Mouse (Mus musculus) ES-E14 (cell line): Measurements from ENCODE around the gene Ctps. TPM values are rescaled to one million over a fixed set of nuclear protein-coding genes. Genes with fewer than 3 reads are reported as not detected.
A peak's percentile ranks its signal among the peaks of the same experiment; 100 is the strongest.

Experiments used
- DNase-seq: peaks from one replicate; pipeline ENCODE4 v3.0.0-alpha.2; 2013; ENCODE audit warnings: low read depth, low spot score
- H3K27ac ChIP-seq: 2 replicates; pipeline ENCODE4 v1.5.1; 2012; ENCODE audit warnings: low read depth, mild to moderate bottlenecking, low read length, moderate library complexity, mixed read lengths; ENCODE audit not compliant: poor library complexity, insufficient read depth, severe bottlenecking
- H3K36me3 ChIP-seq: 2 replicates; pipeline ENCODE4 v1.6.1; 2012; ENCODE audit warnings: mild to moderate bottlenecking, low read length, moderate library complexity, mixed read lengths; ENCODE audit not compliant: control insufficient read depth, poor library complexity, insufficient read depth, severe bottlenecking
- H3K4me1 ChIP-seq, 2 experiments: fragments of 150-350 bp in 1 of 2; sonication (generic) in 1 of 2; 2 replicates each; pipeline ENCODE4 v1.6.1; 2012; ENCODE audit warnings: low read length in 2 of 2, mild to moderate bottlenecking in 1 of 2, mixed read lengths in 1 of 2; ENCODE audit not compliant: control insufficient read depth in 2 of 2, insufficient read depth in 2 of 2, poor library complexity in 1 of 2
- H3K4me3 ChIP-seq, 2 experiments: fragments of 150-350 bp in 1 of 2; sonication (generic) in 1 of 2; 2 replicates each; pipeline ENCODE4 v1.5.1; 2012; ENCODE audit warnings: low read length in 2 of 2, low read depth in 1 of 2, mild to moderate bottlenecking in 1 of 2, mixed read lengths in 1 of 2; ENCODE audit not compliant: insufficient read depth in 1 of 2, poor library complexity in 1 of 2, severe bottlenecking in 1 of 2
- H3K9ac ChIP-seq: 2 replicates; pipeline ENCODE4 v1.6.1; 2012; ENCODE audit warnings: low read depth, mild to moderate bottlenecking, low read length, mixed read lengths; ENCODE audit not compliant: poor library complexity, insufficient read depth, severe bottlenecking
- H3K9me3 ChIP-seq: fragments of 150-350 bp; sonication (generic); 2 replicates; pipeline ENCODE4 v1.6.1; 2012; ENCODE audit warnings: low read depth, mild to moderate bottlenecking, low read length; ENCODE audit not compliant: control insufficient read depth, insufficient read depth
- CHD2 ChIP-seq: IDR thresholded peaks from 2 replicates; pipeline ENCODE4 v1.6.1; 2014; ENCODE audit warnings: mild to moderate bottlenecking, low read depth, low read length, inconsistent platforms
- HCFC1 ChIP-seq: IDR thresholded peaks from 2 replicates; pipeline ENCODE4 v1.6.1; 2012; ENCODE audit warnings: low read length, inconsistent platforms, borderline replicate concordance; ENCODE audit not compliant: insufficient read depth
- MAFK ChIP-seq: IDR thresholded peaks from 2 replicates; pipeline ENCODE4 v1.6.1; 2014; ENCODE audit warnings: mild to moderate bottlenecking, low read depth, low read length, inconsistent platforms; ENCODE audit not compliant: insufficient read depth
- ZC3H11A ChIP-seq: IDR thresholded peaks from 2 replicates; pipeline ENCODE4 v1.6.1; 2012; ENCODE audit warnings: low read depth, mild to moderate bottlenecking, inconsistent platforms, low read length, borderline replicate concordance
- ZNF384 ChIP-seq: IDR thresholded peaks from 2 replicates; pipeline ENCODE4 v1.6.1; 2012; ENCODE audit warnings: low read depth, low read length, inconsistent platforms
- in situ Hi-C, 2 experiments: fragments of 600-800 bp; cut with MboI; formaldehyde crosslinking; loops; one replicate each; pipeline ENCODE4 v1.15.1; 2025; ENCODE audit warnings: low sequenced_read_pairs in 2 of 2, inconsistent platforms in 1 of 2; ENCODE audit not compliant: unreplicated experiment in 2 of 2
- total RNA-seq: library from RNA; depleted of rRNA; stranded (reverse); fragments of 300-350 nt; gene quantifications from 2 replicates; pipeline ENCODE4 v1.2.3, GENCODE M21; 2012; rRNA removed

Gene Ctps
- total RNA-seq: 64.3 and 85.6 TPM in 2 replicates

- Histone ChIP-seq H3K9me3 (no peaks in the 10 kb centered on the region), H3K4me1 (peaks cover 0 to 3% of the 10 kb centered on the region in 2 experiments; a peak in 1 of 4 replicates), H3K36me3 (peaks cover 3% of the 10 kb centered on the region), H3K27ac (peak within 1 kb of the TSS; percentile 82), H3K9ac (peak within 1 kb of the TSS; percentile 98), H3K4me3 (peak within 1 kb of the TSS; percentile 93)
- peak; percentile 89 for DNase-seq
- in situ Hi-C loops: no loop called here
- TF ChIP-seq CHD2 (no peak; the same call in 1 of the 2 replicates), ZC3H11A (no peak), ZNF384 (no peak), HCFC1 (no peak), MAFK (no peak)
Observed at GRCm38 (mm10) chr4:120569486-120570437, at the start of gene Ctps. Ctps (minus strand) TSS chr4:120570276.

GRCm38 (mm10) chr4:120616199-120617025, 46.3 kb upstream of the Ctps start:
- Histone ChIP-seq H3K4me1 (peaks cover 3 to 25% of the 10 kb centered on the region in 2 experiments; a peak in 3 of 4 replicates), H3K4me3 (no peak overlapping the region), H3K36me3 (no peaks in the 10 kb centered on the region), H3K9ac (no peak overlapping the region; the same call in 1 of the 2 replicates), H3K9me3 (no peaks in the 10 kb centered on the region), H3K27ac (peak overlapping the region; percentile 42; the same call in 1 of the 2 replicates)
- in situ Hi-C loops: no loop called here
- TF ChIP-seq CHD2: no peak
- no peak for TF ChIP-seq MAFK
- no peak for TF ChIP-seq ZNF384
- no peak for TF ChIP-seq ZC3H11A
- no peak for TF ChIP-seq HCFC1
- DNase-seq: no peak

- Histone ChIP-seq H3K4me1 (peaks cover 3 to 27% of the 10 kb centered on the region in 2 experiments; a peak in 3 of 4 replicates), H3K9ac (no peak overlapping the region; the same call in 1 of the 2 replicates), H3K27ac (peak overlapping the region; percentile 69), H3K36me3 (no peaks in the 10 kb centered on the region), H3K9me3 (no peaks in the 10 kb centered on the region), H3K4me3 (peak overlapping the region in 1 of 2 experiments; percentile 21; a peak in 1 of 4 replicates)
- in situ Hi-C loops: no loop called here
- peak; percentile 65 for DNase-seq
- TF ChIP-seq CHD2 (no peak), MAFK (no peak), ZC3H11A (no peak), HCFC1 (no peak), ZNF384 (no peak)
Observed at GRCm38 (mm10) chr4:120615528-120616081, 45.5 kb upstream of the Ctps start.

DNA sequence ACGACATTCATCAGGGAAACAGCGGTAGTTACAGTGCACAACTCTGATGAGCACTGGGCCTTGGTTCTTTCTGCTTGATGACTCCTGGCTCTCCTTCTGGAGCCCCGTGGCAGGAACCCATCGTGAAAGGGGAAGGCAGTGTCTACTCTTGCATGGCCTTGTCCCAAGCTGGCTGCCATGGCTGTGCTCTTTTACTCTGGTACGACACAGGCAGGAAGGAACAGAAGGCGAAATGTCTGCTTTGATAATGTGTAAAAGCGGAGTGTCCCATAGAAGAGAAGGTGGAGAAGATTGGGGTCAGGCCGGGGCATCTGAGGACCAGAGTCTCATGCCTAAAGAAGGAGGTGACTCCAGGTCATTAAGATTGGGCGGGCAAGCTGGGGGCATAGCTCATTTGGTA, 44.6 kb upstream of the Ctps start:
- Histone ChIP-seq H3K4me3 (no peak overlapping the region), H3K36me3 (no peaks in the 10 kb centered on the region), H3K27ac (no peak overlapping the region), H3K9ac (no peak overlapping the region), H3K9me3 (no peaks in the 10 kb centered on the region), H3K4me1 (peaks cover 6 to 27% of the 10 kb centered on the region in 2 experiments; a peak in 3 of 4 replicates)
- no peak for DNase-seq
- TF ChIP-seq MAFK (no peak), ZNF384 (no peak), ZC3H11A (no peak), CHD2 (no peak)
- in situ Hi-C loops: no loop called here
